Mouse (Mus musculus) thymus, adult 18-20 months (tissue): ENCODE measurements at regions not wholly inside any gene's neighbourhood (a gene's known extent, or its start where the extent isn't known, plus 50 kb on each side); places are given as distances from the start of the nearest gene placed in this dataset.
"Not testable (repeated sequence)": the region's sequence is repeated elsewhere in the genome, so short reads cannot be mapped to it uniquely, and the experiment has no call there.

Experiments used
- DNase-seq, 2 experiments: peaks; one replicate each; pipeline ENCODE4 v3.0.0; 2022; ENCODE audit warnings: mixed read lengths in 2 of 2

DNA sequence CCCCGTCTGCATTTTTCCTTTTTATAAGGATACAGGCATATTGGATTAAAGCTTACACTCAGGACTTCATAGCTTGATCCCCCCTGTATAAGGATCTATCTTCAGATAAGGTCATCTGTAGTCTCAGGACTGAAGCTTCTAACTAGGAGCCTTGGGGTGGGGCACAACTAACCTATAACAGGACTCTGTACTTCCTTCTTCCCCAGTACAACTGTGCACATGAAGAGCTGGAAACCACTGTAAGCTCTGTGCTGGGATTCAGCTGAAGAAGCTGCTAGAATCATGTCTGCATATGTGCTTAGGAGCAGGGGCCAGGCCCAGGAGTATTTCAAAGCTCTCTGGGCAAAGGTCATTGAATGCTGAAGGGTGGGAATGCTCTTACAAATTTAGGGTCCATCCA is 137.9 kb downstream of the Tcp10c start:
- DNase-seq: not testable (repeated sequence)

- not testable (repeated sequence) for DNase-seq
Observed at GRCm38 (mm10) chr17:13492649-13493277, 138.4 kb downstream of the Tcp10c start.

GRCm38 (mm10) chr17:13493866-13494265 is 139.5 kb downstream of the Tcp10c start:
- not testable (repeated sequence) for DNase-seq

- DNase-seq: not testable (repeated sequence)
Observed at GRCm38 (mm10) chr17:13494475-13494874, 140.1 kb downstream of the Tcp10c start.

DNA sequence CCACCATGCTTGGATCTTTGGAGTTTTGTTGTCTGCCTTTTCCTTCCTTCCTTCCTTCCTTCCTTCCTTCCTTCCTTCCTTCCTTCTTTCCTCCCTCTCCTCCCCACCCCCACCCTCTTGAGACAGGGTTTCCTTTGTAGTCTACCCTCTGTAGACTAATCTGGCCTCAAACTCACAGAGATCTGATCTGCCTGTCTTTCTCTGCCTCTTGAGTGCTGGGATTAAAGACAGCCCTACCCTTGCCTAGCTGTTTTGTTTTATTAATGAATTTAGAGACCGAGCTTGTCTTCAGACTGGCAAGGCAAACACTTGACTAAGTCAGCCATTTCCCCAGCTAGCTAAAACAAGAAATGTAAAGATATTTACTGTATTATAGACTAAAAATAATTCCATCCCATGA is 150.0 kb downstream of the Tcp10c start:
- DNase-seq: not testable (repeated sequence)

- not testable (repeated sequence) for DNase-seq
Observed at GRCm38 (mm10) chr17:13504827-13505268, 150.5 kb downstream of the Tcp10c start.

DNA sequence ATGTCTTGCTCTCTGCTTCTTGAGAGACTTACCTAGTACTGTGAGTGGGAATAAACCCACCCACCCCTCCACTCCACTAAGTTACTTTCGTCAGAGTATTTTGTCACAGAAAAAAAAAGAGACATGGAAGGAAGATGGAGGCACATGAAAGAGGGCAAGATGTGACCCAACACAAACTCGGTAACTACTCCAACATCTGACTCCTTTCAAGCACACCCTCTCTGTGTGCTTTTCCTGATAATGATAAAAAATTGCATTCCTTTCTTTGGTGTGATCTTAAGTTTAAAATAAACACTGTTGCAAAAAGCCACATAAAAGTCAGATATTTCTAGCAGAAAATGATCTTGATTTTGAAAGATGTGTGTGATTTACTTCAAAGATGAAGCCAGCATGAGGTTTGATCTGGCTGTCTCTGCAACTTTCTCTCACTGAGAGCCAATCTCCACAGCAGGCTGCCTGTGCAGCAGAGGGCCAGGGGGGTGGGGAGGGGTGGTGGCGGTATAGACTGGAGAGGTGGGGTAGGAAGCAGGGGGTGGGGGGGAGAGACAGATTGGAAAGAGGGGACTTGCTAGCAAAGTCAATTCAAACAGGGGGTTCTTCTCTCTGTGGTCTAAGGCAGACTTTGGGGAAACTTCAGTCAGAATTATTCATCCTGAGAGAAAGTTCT is 153.2 kb downstream of the Tcp10c start:
- not testable (repeated sequence) for DNase-seq

GRCm38 (mm10) chr17:13519409-13520201 is 165.2 kb downstream of the Tcp10c start:
- DNase-seq: not testable (repeated sequence)

GRCm38 (mm10) chr17:13532579-13532978 is 178.2 kb downstream of the Tcp10c start:
- DNase-seq: not testable (repeated sequence)

DNA sequence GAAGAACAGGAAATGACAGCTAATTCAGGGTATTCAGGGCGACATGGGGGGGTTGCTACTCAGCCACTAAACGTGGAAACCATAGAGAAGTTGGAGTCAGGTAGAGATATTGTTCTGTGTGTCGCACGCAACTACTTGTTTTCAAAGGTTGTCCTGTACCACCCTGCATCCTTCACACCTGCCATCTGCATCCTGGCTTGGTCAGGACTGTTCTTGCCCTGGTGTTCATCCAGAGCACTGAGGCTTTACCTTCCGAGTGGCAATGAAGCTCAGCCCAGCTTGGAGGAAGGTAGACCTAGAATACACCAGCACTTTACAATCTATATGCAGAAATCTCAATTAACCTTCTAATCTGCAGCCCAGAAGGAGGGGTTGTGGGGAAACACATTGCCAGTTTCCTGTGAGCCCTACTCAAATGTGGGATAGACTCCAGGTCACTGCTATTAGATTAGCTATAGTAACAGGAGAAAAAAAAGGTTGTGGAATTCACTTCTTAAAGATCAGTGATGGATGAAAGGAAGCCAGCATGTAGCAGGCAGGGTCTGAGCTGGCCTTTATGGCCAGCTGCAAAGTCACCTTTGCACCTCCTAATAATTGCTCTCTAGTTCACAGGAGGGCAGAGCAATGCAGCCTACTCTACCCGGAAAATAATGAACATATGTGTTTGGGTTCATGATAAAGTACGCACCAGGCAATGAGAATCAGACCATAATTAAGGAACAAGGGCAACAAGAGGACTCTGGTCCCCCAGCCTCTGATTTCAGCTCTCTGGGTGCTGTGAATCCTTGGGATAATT is 186.3 kb downstream of the Tcp10c start:
- no peak for DNase-seq

DNA sequence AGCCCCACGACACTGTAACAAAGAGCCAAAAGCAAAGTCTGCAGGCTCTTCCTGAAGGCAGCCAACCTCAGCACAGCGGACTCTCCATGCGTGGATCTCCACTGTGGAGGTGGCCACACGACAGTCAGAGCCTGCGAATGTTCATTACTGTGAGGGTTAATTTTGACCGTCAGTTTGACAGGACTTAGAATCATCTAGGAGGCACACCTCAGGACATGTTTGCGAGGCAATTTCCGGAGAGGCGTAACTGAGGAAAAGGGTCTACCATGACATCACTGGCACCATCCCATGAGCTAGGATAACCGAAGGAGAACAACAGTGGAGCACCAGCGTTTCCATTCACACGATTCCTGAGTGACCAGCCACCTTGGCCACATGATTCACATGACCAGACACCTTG is 186.9 kb downstream of the Tcp10c start:
- no peak for DNase-seq

DNA sequence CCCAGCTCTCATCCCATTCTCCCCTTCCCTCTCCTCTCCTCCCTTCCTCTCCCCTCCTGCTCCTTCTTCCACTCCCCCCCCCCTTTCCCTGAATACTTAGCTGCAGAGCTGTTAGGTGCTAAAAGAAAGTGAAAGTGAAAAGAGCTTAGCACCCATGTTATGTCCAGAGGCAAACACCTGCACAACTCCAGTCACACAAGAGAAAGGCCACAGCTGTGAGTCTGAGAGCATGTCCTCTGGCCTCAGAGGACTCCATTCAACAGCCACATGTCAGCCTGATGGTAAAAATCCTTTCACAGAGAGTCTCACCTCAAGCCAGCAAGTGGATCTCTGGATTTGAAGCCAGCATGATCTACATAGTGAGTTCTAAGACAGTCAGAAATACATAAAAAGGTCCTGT is 187.9 kb downstream of the Tcp10c start:
- DNase-seq: no peak

DNA sequence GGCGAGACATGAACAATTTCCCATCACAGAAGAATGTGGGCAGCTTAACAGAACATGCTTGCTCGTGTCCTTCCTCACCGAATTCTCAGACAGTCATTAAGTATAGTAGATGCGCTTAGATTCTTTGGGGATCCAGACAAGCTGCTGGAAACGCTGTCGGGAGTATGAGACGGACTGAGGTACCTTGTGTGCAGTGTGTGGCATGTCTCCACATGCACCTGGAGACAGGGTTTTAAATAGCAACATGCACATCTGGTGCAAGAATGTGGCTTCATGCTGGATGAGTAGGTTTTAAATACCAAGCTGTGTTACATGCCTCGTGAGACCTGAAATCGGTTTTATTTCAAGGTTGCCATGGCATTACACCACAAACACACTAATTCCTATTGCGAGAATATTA is 188.5 kb downstream of the Tcp10c start:
- no peak for DNase-seq

DNA sequence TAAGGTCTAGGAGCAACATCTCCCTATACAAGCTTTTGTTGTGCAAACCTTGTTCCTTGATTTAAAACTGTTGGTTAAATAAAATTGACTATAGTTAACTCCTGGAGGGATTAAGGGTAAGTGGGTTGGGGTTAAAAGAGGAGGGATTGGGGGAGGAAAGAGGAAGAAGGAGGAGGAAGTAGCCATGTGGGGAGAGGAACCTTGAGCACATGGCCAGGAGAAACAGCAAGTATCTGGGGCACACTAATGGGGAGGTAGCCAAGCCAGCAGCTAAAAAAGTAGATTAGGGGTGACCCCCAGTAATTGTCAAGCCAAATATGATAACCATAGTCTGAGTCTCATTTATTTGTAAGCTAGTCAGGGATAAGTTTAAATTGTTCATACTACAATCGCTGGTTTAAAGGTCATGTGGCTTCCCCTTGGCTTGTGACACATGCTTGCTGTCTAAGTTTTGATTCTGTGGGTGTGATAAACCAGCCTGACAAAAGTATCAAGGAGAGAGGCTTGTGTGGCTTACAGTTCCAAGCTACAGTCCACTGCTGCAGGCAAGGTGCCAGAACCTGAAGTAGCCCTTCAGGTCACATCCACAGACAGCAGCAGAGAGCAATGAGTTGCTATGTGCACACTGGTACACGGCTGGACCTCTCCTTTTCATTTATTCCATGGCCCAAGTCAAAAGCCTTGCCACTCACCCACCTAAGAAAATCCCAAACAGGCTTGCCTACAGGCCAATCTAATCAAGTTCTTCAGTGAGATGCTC is 189.8 kb downstream of the Tcp10c start:
- no peak for DNase-seq

- no peak for DNase-seq
Observed at GRCm38 (mm10) chr17:13546249-13546648, 191.9 kb downstream of the Tcp10c start.

GRCm38 (mm10) chr17:13546669-13547085 is 192.3 kb downstream of the Tcp10c start:
- no peak for DNase-seq

DNA sequence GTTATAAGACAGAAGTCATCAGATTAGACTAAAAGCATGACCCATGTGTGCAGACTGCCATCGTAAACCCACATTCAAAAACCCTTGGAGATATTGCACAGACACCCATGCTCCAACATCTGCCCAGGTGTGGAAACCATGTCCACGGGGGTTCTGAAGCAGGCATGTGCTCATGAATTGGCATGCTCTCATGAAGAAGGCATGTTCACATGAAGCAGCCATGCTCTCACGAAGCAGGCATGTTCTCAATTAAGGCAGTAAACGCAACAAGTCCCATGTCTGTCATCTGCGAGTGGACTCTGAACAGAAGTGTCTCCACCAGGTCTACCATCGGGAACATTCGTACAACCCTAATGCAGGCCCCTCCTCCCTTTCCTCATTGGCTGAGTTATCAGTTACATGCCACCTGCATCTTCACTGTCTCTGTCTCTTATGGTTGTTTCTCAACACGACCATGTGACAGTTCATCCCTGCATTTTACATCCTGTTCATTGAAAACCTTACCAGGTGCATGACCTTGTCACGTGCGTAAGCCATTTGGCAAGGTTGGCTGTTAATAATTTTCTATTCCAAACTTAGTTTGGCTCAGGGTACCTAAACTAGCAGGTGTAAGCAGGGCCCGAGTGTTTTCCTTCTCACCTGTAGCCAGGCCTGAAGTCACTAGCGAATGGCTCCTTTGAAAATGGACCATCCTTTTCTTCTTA is 193.4 kb downstream of the Tcp10c start:
- DNase-seq: no peak

GRCm38 (mm10) chr17:13549975-13550895 is 195.9 kb downstream of the Tcp10c start:
- DNase-seq: no peak

DNA sequence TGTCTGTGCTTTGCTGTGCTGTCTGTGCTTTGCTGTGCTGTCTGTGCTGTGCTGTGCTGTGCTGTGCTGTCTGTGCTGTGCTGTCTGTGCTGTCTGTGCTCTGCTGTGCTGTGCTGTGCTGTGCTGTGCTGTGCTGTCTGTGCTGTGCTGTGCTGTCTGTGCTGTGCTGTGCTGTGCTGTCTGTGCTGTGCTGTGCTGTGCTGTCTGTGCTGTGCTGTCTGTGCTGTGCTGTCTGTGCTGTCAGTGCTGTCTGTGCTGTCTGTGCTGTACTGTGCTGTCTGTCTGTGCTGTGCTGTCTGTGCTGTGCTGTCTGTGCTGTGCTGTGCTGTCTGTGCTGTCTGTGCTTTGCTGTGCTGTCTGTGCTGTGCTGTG is 196.5 kb downstream of the Tcp10c start:
- not testable (repeated sequence) for DNase-seq
